Mouse (Mus musculus) left cerebral cortex, postnatal 10 days (tissue): ENCODE measurements around the gene Unc45b. TPM values are rescaled to one million over a fixed set of nuclear protein-coding genes. Genes with fewer than 3 reads are reported as not detected.
"Not testable (repeated sequence)": the region's sequence is repeated elsewhere in the genome, so short reads cannot be mapped to it uniquely, and the experiment has no call there.

Source experiments
- DNase-seq, 2 experiments: peaks; one replicate each; pipeline ENCODE4 v3.0.0; 2021 to 2022; ENCODE audit warnings: low spot score in 2 of 2, mixed read lengths in 1 of 2; ENCODE audit errors: extremely low spot score in 1 of 2
- intact Hi-C: fragments of 180-260 bp; cut with DNase I; formaldehyde crosslinking; loops from one replicate; pipeline ENCODE4 v1.15.1; 2025
- total RNA-seq, 2 experiments: library from RNA; stranded (reverse); gene quantifications; 2 replicates each; pipeline ENCODE4 v1.2.3; 2021

Unc45b gene
- total RNA-seq, 2 experiments from 2014 or later, result 3.3 to 5.1 TPM

DNA sequence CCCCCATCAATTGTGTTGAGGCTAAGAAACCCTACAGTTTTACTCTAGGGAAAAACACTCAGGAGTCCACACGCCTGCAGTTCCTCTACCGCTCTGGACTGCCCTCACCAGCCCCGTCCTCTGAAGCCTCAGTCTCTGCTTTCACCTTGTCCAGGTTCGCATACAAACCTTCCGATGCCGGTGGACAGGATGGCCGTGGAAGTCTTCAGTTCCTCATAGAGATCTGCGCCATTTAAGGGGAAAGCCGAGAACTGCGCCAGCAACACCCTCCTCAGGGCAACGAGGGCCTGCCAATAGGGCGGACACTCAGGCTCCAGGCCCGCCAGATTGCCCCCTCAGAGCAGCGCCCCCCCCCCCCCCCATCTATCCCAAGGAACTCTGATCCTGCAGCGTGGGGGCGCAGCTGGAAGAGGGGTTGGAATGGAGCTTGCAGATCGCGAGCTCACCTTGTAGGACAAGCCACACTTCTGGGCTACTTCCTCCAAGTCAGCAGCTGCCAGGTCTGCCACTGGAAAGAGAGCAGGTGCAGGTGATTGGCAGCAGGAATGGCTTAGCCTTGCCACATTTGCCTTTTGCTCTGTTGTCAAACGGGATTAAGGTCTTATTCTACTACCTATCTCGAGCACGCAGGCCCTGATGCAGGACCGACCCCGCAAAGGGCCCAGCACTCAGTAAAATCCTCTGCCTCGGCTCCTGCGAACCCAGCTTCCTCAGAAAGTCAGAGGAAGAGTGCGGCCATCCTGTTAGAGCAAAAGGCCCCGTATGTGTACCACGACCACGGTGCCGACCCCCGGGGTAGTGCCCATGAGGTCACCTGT, 20.6 kb upstream of the Unc45b start:
- no peak for DNase-seq
- intact Hi-C loops, result loop anchor here (2.0 to 5.0 kb wide), 5 partner anchors 277 to 893 kb away; no protein-coding TSS in a partner anchor

DNA sequence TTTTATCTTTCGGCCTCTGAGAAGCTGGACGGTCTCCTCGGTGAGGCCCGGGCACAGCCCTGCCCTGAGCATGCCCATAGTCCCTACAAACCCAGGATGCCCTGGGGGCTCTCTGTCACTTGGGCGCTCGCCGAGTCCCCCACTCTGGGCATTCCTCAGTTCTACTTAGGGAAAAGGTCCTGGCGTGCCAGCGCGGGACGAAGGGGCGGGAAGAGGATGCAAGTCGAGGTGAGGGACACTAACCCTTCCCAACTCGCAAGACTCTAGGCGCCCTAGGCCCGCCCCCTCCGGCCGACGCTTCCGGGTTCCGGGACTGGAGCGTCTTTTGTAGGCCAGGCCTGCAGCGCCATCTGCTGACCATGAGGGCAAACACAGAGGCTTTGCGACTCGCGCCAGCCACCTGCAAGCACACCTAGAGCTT, 20.0 kb upstream of the Unc45b start, which contains the start of gene Rad51d:
Gene Rad51d, minus strand, starts transcription at position 273 of the 421 bp plus-strand sequence.
- DNase-seq, result peak; percentile 87 to 95
- intact Hi-C loops, result loop anchor here (2.0 to 5.0 kb wide), 5 partner anchors 278 to 894 kb away; no protein-coding TSS in a partner anchor

- intact Hi-C loops, result loop anchor here (2.0 to 5.0 kb wide), 5 partner anchors 280 to 895 kb away; no protein-coding TSS in a partner anchor
- DNase-seq, result no peak
Measured at GRCm38 (mm10) chr11:82891936-82892335, 18.4 kb upstream of the Unc45b start, which contains the start of gene Fndc8. TSS of gene Fndc8 (plus strand) at chr11:82892124.

DNA sequence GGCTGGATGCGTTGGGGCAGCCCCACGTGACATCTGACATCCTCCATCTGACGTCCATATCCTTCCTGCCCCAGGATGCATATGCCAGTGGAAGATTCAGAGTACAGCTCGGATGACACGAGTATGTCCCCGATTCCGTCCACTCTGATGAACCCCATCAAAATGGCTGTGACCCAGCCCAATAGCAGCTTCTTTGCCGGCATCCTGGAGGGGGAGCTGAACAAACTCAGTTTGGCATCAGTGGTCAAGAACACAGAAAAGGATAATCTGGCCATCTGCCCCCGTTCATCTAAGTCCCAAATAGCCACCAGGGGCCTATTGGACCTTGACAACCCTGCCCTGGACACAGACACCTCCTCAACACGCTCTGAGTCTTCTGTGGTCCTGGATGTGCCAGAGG, 12.9 kb upstream of the Unc45b start:
- DNase-seq, result no peak
- intact Hi-C loops, result no loop called here

DNA sequence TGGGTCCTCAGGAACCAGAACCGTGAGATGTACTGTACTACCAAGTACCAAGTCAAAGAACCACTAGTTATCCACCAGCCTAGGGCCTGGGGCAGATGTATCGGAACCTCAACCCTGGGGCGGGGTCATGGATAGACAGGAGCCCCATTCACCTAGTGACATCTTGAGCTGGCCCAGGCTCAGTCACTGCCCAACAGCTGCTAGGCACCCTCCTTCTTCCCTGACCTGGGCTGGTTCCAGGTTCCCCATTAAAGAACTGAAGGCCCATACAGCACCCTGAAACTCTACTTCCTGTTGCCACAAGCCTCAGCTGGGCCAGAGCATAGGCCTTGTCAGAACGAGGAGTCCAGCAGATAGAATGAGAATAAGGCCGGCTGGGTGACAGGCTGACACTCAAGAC, 10.6 kb upstream of the Unc45b start:
- intact Hi-C loops, result no loop called here

DNA sequence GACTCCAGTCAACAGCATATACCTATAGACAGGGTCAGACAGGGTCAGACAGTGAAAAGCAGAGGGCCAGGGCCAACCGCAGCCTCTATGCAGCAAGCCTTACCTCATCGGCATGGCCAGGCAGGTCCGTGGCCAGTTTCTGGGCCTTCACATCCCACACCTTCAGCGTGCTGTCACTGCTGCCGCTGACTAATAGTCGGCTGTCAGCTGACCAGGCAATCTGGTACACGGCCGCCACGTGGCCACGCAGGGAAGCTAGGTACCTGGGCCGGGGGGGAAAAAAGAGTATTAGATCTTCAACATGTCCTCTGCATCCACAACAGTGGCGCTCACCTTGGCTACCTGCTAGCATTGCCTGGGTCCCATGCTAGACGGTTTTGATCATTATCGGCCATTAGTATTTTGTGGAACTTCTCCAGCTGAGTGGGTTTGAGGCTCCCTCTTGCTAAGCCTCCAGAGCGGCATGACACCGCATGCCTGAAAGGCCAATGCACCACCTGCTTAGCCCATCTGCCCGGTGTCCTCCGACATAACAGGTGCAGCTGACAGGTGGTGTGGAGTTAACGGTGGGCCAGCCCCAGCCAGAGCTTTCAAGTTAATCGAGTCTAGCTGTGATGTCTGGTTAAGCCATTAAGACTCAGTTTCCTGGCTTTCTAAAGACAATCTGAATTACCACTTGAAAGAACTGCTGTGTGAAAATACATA, 8.6 kb upstream of the Unc45b start:
- intact Hi-C loops, result no loop called here
- DNase-seq, result no peak

More for the DNA sequence above, 10.6 kb upstream of the Unc45b start:
- DNase-seq, result no peak

DNA sequence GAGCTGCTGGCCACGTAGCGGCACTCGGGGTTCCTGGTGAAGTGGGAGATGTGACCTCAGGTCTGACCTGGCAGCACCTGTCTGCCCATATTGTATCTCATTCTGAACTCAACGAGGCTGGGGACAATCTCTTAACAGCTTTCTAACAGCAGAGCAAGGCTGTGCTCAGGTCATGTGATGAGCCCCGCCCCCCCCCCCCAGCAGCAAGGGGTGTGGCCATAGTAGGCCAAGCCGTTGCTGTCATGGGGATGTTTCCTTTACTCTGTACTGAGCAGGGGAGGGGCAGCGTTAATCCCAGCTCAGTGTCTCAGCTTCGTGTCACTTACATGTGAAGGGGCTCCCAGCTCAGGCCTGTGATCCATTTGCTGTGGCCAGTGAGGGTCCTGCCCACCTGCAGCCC, 5.4 kb upstream of the Unc45b start:
- no peak for DNase-seq
- intact Hi-C loops, result no loop called here

DNA sequence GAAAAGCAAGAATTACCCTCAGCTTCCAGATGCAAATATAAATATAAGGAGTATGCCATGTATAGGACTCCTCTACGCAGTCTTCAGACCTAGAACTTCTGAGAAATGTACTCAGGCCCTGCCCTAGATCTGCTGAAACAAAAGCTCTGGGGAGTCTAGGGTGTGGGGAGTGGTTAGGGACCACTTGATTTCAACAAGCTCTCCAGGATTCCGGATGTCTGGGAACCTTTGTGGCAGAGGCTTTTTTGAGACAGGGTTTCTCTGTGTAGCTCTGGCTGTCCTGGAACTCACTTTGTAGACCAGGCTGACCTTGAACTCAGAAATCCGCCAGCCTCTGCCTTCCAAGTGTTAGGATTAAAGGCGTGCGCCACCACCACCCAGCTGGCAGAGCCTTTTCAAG, 4.5 kb upstream of the Unc45b start:
- intact Hi-C loops, result no loop called here
- no peak for DNase-seq

GRCm38 (mm10) chr11:82907651-82908607, 2.4 kb upstream of the Unc45b start, which contains the start of gene Nle1:
TSS of gene Nle1 (minus strand) at chr11:82908411.
- peak; percentile 89 to 94 for DNase-seq
- intact Hi-C loops, result no loop called here

- intact Hi-C loops, result no loop called here
- DNase-seq, result no peak
Measured at GRCm38 (mm10) chr11:82908608-82908989, 1.8 kb upstream of the Unc45b start.

- intact Hi-C loops, result loop anchor here (10.0 kb wide), 1 partner anchor 354 kb away; no protein-coding TSS in a partner anchor
- DNase-seq, result no peak
Measured at GRCm38 (mm10) chr11:82910679-82911389, 484 bp downstream of the Unc45b start.

GRCm38 (mm10) chr11:82914711-82915352, 4.5 kb downstream of the Unc45b start:
- peak; percentile 71 to 77 for DNase-seq
- intact Hi-C loops, result loop anchor here (1.0 to 10.0 kb wide), 3 partner anchors 42 to 350 kb away; no protein-coding TSS in a partner anchor

GRCm38 (mm10) chr11:82920768-82921167, 10.4 kb downstream of the Unc45b start:
- intact Hi-C loops, result no loop called here

GRCm38 (mm10) chr11:82921691-82922090, 11.3 kb downstream of the Unc45b start:
- intact Hi-C loops, result no loop called here
- no peak for DNase-seq

More at GRCm38 (mm10) chr11:82920768-82921167, 10.4 kb downstream of the Unc45b start:
- no peak for DNase-seq

DNA sequence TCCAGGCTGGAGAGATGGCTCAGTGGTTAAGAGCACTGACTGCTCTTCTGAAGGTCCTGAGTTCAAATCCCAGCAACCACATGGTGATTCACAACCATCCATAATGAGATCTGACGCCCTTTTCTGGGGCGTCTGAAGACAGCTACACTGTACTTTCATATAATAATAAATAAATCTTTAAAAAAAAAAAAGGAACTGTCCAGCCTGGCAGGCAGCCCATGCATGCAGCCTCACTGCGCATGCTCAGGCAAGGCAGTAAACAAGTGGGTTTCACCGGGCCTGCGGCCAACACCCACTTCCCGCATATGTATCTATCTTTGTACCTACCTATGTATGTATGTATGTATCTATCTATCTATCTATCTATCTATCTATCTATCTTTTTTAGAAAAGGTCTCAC, 13.6 kb downstream of the Unc45b start:
- DNase-seq, intact Hi-C loops: not testable (repeated sequence)

- intact Hi-C loops, result no loop called here
- no peak for DNase-seq
Measured at GRCm38 (mm10) chr11:82928897-82929632, 18.7 kb downstream of the Unc45b start.

DNA sequence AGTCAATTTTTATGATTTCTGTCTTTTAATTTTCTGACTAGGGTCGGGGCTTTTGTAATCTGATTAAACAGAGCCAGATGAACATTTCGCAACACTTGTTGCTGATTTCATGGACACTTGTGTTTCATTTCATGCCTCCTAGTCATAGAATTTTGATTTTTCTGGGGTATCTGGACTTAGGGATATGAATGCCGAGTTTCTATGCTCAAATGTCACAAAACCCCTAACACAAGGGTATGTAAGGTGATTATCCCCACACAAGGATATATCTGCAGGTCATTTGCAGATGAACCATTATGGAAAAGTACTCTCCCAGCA, 19.2 kb downstream of the Unc45b start:
- DNase-seq, result no peak
- intact Hi-C loops, result no loop called here
